Mouse (Mus musculus) embryonic facial prominence, embryonic 12.5 days (tissue): ENCODE results near the gene Arpc3. TPM values are rescaled to one million over a fixed set of nuclear protein-coding genes. Genes with fewer than 3 reads are reported as not detected.
"Not testable (repeated sequence)": the region's sequence is repeated elsewhere in the genome, so short reads cannot be mapped to it uniquely, and the experiment has no call there.

Source experiments
- ATAC-seq: fragments of 200-750 bp; cut with Nextera tagmentation; 2 replicates; pipeline ENCODE4 v1.8.0; 2017; ENCODE audit not compliant: insufficient number of reproducible peaks, insufficient read depth, low FRiP score, low TSS enrichment
- H3K27ac ChIP-seq: fragments of 300-500 bp; sonication (generic); 2 replicates; pipeline ENCODE4 v1.5.1; 2016; ENCODE audit warnings: mild to moderate bottlenecking
- H3K27me3 ChIP-seq: fragments of 300-500 bp; sonication (generic); 2 replicates; pipeline ENCODE4 v1.6.1; 2016; ENCODE audit warnings: mild to moderate bottlenecking, moderate library complexity
- H3K36me3 ChIP-seq: fragments of 300-500 bp; sonication (generic); 2 replicates; pipeline ENCODE4 v1.6.1; 2016; ENCODE audit warnings: mild to moderate bottlenecking
- H3K4me1 ChIP-seq: fragments of 300-500 bp; sonication (generic); 2 replicates; pipeline ENCODE4 v1.6.1; 2016
- H3K4me2 ChIP-seq: fragments of 300-500 bp; sonication (generic); replicated peaks from 2 replicates; pipeline ENCODE4 v1.6.1; 2016; ENCODE audit warnings: mild to moderate bottlenecking, moderate library complexity
- H3K4me3 ChIP-seq: fragments of 300-500 bp; sonication (generic); 2 replicates; pipeline ENCODE4 v1.5.1; 2016; ENCODE audit warnings: mild to moderate bottlenecking
- H3K9ac ChIP-seq: fragments of 300-500 bp; sonication (generic); 2 replicates; pipeline ENCODE4 v1.6.1; 2016; ENCODE audit warnings: mild to moderate bottlenecking, moderate library complexity
- H3K9me3 ChIP-seq: fragments of 300-500 bp; sonication (generic); 2 replicates; pipeline ENCODE4 v1.6.1; 2016; ENCODE audit warnings: mild to moderate bottlenecking, moderate library complexity
- WGBS: fragments of 180-500 bp; shearing (Covaris S2); methylation state at CpG from one replicate; pipeline ENCODE4 v1.1.7; 2016; 5-methylcytosine and 5-hydroxymethylcytosine counted together
- polyA plus RNA-seq: library from polyadenylated mRNA; unstranded; fragments of >200 nt; fragmentation: Nextera tagmentation; extraction: Ambion mirVana; gene quantifications from 2 replicates; pipeline ENCODE4 v1.2.1, GENCODE M21; 2016

Gene Arpc3
- polyA plus RNA-seq, 1 experiment from 2014 or later = 88.9 TPM

DNA sequence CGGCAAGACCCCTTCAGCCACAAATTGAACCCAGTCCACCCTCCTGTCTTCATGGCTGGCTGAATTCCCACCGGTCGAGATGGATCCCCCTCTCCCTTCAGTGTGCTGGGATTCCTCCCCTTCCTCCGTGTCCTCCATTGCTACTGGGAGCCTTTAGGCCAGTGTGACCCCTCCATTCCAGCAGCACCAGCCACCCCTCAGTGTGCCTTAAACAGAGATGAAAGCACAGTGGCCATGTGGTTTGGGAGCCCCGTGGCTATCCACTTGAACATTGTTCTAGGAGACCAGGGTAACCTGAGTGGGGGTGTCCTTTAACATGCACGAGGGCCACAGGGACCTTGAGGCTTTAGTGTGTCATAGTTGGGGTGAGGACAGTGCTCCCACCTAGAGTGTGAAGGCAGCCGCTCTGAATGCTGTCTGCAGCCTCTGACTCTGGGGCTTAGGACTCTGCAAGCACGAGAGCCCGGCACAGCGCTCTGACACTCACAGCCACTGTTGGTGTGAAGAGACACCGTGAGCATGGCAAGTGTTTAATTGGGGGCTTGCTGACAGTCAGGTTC lies 53.5 kb downstream of the Arpc3 start:
- Histone ChIP-seq H3K4me3 (no peak overlapping the region), H3K27me3 (no peaks in the 10 kb centered on the region), H3K4me2 (no peak overlapping the region), H3K36me3 (peaks cover 76% of the 10 kb centered on the region), H3K9ac (no peak overlapping the region), H3K27ac (no peak overlapping the region), H3K4me1 (no peaks in the 10 kb centered on the region), H3K9me3 (no peaks in the 10 kb centered on the region)
- WGBS = 87% methylated on average over 11 of the region's 11 CpGs
- ATAC-seq = no peak

DNA sequence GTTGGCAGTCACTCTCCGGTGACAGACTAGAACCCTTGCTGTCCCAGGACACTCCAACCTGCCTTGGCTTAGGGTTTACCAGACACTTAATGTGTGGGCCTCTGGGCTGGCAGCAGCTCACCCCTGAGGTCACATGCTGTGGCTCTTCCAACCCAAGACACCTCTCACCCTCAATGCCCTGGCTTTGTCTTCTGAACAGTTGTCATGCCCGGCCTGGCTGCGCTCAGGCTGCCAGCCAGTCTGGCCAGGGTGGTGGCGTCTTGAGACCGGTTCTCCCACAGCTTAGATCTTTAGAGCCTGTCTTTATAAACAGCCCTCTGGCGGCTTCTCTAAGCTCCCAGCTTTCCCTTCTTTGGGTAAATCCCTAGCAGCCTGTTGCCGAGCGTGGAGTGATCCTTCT lies 56.2 kb downstream of the Arpc3 start:
- 87% methylated on average over 8 of the region's 8 CpGs for WGBS

DNA sequence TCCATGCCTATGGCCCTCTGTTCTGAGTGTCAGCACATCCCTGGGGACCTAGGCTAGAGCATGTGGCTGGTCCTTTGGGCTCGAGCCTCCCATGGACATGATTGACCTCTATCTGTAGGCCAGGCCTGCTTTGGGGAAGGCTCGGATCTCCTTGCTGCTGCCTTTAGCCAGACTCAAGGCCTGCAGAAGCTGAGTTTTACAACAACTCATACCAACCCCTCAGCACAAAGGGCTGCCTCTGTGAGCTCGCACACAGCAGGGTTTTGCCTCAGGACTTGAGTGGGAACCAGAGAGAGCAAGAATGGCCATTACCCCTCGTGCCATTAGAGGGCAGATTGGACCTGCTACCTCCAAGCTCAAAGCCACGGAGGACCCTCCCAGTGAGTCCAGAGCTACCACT lies 57.2 kb downstream of the Arpc3 start:
- ATAC-seq = no peak
- no peaks in the 10 kb centered on the region for H3K4me1 ChIP-seq
- H3K27ac ChIP-seq = no peak overlapping the region
- no peak overlapping the region for H3K4me2 ChIP-seq
- H3K9ac ChIP-seq = no peak overlapping the region
- no peaks in the 10 kb centered on the region for H3K9me3 ChIP-seq
- no peaks in the 10 kb centered on the region for H3K27me3 ChIP-seq
- WGBS = 79% methylated on average over 5 of the region's 5 CpGs
- H3K4me3 ChIP-seq = no peak overlapping the region
- H3K36me3 ChIP-seq = peaks cover 57% of the 10 kb centered on the region

More for the DNA sequence above, 56.2 kb downstream of the Arpc3 start:
- no peak overlapping the region for H3K27ac ChIP-seq
- no peaks in the 10 kb centered on the region for H3K9me3 ChIP-seq
- H3K9ac ChIP-seq = no peak overlapping the region
- H3K4me1 ChIP-seq = no peaks in the 10 kb centered on the region
- H3K4me2 ChIP-seq = no peak overlapping the region
- no peaks in the 10 kb centered on the region for H3K27me3 ChIP-seq
- peaks cover 57% of the 10 kb centered on the region for H3K36me3 ChIP-seq
- no peak for ATAC-seq
- H3K4me3 ChIP-seq = no peak overlapping the region

DNA sequence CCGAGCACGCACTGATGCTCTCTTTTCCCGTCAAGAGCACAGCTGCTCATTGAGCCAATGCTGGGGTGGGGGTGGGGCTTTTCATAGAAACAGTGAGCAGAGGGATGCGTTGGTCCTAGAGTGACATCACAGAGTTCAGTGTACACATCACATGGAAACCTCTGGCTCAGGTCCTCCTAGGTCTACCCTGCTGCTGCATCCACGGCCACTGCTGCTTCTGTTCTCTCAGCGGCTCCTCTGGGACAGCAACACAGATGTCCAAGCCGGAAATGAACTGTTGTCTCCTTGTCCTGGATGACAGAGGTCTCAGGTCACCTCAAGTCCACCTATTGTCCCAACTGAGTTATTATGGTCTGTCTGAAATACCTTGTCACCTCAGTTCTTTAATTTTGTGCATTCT lies 58.3 kb downstream of the Arpc3 start:
- Histone ChIP-seq H3K4me1 (no peaks in the 10 kb centered on the region), H3K9ac (no peak overlapping the region), H3K36me3 (peaks cover 57% of the 10 kb centered on the region), H3K9me3 (no peaks in the 10 kb centered on the region), H3K27ac (no peak overlapping the region), H3K27me3 (no peaks in the 10 kb centered on the region), H3K4me2 (no peak overlapping the region), H3K4me3 (no peak overlapping the region)
- 65% methylated on average over 7 of the region's 7 CpGs for WGBS
- no peak for ATAC-seq

DNA sequence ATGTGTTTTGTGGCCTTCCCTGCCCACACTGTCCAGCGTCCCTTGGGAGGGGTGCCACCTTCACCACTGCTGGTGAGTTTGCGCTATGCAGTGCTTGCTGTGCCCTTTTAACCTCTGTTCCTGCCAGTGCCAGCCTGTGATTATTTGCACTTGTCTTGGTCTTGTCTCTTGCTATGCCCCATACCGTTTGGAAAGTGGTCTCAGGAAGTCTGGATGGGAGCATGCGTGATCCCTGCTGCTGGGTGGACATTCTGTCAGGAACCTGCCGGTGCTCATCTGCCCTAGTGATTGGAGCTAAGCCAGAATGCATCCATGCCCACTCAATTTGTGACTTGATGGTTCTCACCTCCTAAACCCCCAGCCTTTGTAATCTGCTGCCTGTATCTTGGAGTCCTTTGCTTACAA lies 59.2 kb downstream of the Arpc3 start:
- 74% methylated on average over 5 of the region's 5 CpGs for WGBS
- Histone ChIP-seq H3K9ac (no peak overlapping the region), H3K9me3 (no peaks in the 10 kb centered on the region), H3K4me3 (no peak overlapping the region), H3K27me3 (no peaks in the 10 kb centered on the region), H3K36me3 (peaks cover 57% of the 10 kb centered on the region), H3K4me2 (no peak overlapping the region), H3K27ac (no peak overlapping the region), H3K4me1 (no peaks in the 10 kb centered on the region)
- ATAC-seq = no peak

DNA sequence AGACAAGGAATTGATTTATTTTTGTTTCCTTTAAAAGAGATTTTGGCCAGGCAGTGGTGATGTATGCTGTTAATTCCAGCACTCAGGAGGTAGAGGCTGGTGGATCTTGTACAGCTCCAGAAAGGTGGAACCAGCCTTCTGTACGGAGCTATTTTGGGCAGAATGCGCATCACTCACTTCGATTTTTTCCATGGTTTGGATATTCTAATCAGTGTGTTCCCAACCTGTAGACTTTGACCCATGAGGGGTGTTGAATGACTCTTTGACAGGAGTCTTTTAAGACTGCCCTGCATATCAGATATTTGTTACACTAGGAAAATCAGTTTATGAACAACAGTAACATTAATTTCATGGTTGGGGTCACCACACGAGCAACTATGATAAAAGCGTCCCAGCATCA lies 59.6 kb downstream of the Arpc3 start:
- Histone ChIP-seq H3K27ac (no peak overlapping the region), H3K4me1 (no peaks in the 10 kb centered on the region), H3K9ac (no peak overlapping the region), H3K9me3 (no peaks in the 10 kb centered on the region), H3K4me3 (no peak overlapping the region), H3K27me3 (no peaks in the 10 kb centered on the region), H3K36me3 (peaks cover 56% of the 10 kb centered on the region), H3K4me2 (no peak overlapping the region)
- ATAC-seq = no peak
- WGBS = 86% methylated on average over 5 of the region's 5 CpGs

DNA sequence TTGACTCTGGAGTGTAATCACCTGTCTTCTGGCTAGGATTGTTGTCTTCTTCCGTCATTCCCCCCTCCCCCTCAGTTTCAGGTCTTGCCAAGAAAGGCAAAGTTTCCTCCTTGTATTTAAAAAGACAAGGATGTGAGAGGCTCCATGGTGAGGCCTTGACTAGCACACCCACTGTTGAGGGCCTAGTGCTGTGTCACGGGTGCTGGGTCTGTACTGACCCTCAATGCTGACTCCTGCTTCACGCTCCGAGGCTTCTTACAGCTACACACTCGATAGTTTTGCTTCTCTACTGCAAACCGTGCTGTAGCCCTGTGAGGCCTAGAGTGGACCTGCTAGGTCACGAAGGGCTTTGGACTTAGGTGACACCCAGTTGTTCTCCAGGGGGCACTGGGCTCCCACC lies 60.5 kb downstream of the Arpc3 start:
- Histone ChIP-seq H3K9me3 (no peaks in the 10 kb centered on the region), H3K27me3 (no peaks in the 10 kb centered on the region), H3K4me1 (no peaks in the 10 kb centered on the region), H3K36me3 (peaks cover 54% of the 10 kb centered on the region), H3K9ac (no peak overlapping the region), H3K27ac (no peak overlapping the region), H3K4me3 (no peak overlapping the region), H3K4me2 (no peak overlapping the region)
- WGBS = 84% methylated on average over 7 of the region's 7 CpGs
- no peak for ATAC-seq

DNA sequence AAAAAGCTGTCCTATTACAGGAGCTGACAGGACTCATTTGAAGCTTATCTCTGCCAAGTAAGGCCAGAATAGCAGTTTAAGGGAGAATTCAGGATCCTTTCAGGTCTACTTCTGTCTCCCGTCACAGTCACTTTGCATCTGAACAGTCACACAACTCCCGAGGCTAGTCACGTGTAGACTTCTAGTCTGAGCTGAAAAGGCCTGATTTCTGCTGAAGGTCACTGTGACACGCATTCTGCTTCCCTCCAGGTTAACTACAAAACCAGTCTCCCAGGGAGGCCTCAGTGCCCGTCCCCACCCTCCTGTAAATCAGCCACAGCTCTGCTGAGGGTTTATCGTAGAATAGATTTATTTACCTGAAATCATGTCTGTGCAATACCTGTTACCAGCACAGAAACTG lies 61.5 kb downstream of the Arpc3 start:
- no peaks in the 10 kb centered on the region for H3K9me3 ChIP-seq
- 86% methylated on average over 6 of the region's 6 CpGs for WGBS
- no peak for ATAC-seq

DNA sequence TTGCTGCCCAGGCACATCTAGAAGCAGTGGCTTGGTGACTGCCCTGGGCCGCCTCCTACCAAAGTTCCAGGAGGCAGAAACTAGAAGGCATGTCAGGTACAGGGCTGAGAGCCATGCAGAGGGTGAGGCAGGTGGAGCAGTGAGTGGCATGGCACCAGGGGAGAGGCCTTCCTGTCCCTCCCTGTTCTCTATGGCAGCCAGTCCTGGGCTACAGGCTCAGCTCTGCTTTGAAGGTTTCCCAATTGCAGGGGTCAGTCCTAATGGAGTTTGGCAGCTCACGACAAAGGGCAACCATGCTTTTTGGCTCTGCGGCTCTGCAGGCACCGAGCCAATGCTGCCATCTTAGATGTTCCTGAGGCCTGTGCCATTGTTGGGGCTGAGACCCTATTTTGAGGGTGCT lies 62.8 kb downstream of the Arpc3 start:
- WGBS = 91% methylated on average over 4 of the region's 4 CpGs
- Histone ChIP-seq H3K27ac (no peak overlapping the region), H3K4me2 (no peak overlapping the region), H3K4me3 (no peak overlapping the region), H3K9me3 (no peaks in the 10 kb centered on the region), H3K9ac (no peak overlapping the region), H3K4me1 (no peaks in the 10 kb centered on the region), H3K36me3 (peaks cover 70% of the 10 kb centered on the region), H3K27me3 (no peaks in the 10 kb centered on the region)
- ATAC-seq = no peak

More for the DNA sequence above, 61.5 kb downstream of the Arpc3 start:
- H3K9ac ChIP-seq = no peak overlapping the region
- H3K36me3 ChIP-seq = peaks cover 58% of the 10 kb centered on the region
- H3K4me1 ChIP-seq = no peaks in the 10 kb centered on the region
- H3K4me2 ChIP-seq = no peak overlapping the region
- no peaks in the 10 kb centered on the region for H3K27me3 ChIP-seq
- H3K4me3 ChIP-seq = no peak overlapping the region
- H3K27ac ChIP-seq = no peak overlapping the region

DNA sequence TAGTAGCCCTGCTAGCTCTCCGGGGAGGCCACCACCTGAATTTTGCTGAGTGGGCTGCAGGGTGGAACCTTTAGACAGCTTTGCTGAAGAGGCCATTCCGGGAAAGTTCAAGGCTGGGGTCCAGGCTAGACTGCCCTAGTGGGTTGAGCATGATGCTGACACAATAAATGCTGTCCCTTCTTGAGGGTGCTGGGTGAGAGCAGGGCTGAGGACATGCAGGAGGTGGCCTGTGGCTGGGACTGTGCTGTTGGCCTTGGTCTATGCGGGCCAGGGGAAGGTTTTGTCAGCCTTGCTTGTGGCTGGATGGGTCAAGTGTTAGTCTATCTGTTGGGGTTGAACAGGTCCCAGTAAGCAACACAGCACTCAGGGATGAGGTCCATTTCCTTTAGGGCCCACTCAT lies 63.2 kb downstream of the Arpc3 start:
- no peaks in the 10 kb centered on the region for H3K9me3 ChIP-seq
- no peak overlapping the region for H3K9ac ChIP-seq
- H3K4me3 ChIP-seq = no peak overlapping the region
- H3K27ac ChIP-seq = no peak overlapping the region
- no peaks in the 10 kb centered on the region for H3K4me1 ChIP-seq
- peaks cover 75% of the 10 kb centered on the region for H3K36me3 ChIP-seq
- WGBS = 90% methylated on average over 3 of the region's 3 CpGs
- no peak overlapping the region for H3K4me2 ChIP-seq
- ATAC-seq = no peak
- H3K27me3 ChIP-seq = no peaks in the 10 kb centered on the region

DNA sequence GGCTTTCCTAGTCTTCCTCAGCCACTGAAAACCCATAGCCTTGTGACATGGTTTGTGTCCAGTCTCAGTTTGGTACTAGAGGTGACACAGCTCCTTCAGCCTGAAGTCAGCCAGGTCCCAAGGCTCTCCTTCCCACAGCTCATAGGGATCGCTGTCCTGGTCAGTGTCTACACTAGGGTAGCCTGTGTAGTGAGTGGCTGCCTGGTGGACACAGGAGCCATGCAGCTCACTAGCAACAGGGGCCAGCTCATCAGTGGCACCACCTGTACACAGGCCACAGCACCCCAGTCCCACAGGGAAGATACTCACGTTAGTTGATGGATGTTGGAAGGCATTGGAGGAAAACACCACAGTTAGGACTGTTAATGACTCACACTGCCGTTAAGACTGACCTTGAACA lies 63.9 kb downstream of the Arpc3 start:
- no peaks in the 10 kb centered on the region for H3K27me3 ChIP-seq
- H3K4me2 ChIP-seq = no peak overlapping the region
- H3K4me3 ChIP-seq = no peak overlapping the region
- no peaks in the 10 kb centered on the region for H3K4me1 ChIP-seq
- no peak overlapping the region for H3K27ac ChIP-seq
- 93% methylated on average over 3 of the region's 3 CpGs for whole genome bisulfite sequencing
- H3K36me3 ChIP-seq = peaks cover 82% of the 10 kb centered on the region
- no peak overlapping the region for H3K9ac ChIP-seq
- ATAC-seq = no peak
- H3K9me3 ChIP-seq = no peaks in the 10 kb centered on the region

DNA sequence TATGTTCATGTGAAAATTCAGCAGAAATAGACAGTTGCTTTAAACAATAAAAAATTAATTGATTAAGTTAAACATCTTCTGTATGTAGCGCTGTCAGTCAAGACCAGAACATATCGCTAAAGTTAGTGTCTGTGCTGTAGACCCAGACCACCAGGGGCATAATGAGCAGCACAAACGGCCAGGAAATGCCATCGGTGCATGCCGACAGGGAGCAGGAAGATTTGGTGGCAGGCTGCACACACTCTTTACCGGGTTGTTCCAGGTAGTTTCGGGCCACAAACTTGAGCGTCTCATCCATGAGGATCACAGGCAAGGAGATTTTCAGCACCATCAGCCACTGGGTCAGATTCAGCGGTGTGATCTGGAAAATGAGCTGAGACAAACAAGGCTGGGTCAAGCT lies 65.4 kb downstream of the Arpc3 start:
- peaks cover 96% of the 10 kb centered on the region for H3K36me3 ChIP-seq
- H3K27ac ChIP-seq, ATAC-seq, H3K4me2 ChIP-seq, H3K4me1 ChIP-seq, H3K27me3 ChIP-seq, H3K4me3 ChIP-seq, H3K9ac ChIP-seq, H3K9me3 ChIP-seq: not testable (repeated sequence)
- 83% methylated on average over 9 of the region's 9 CpGs for WGBS

DNA sequence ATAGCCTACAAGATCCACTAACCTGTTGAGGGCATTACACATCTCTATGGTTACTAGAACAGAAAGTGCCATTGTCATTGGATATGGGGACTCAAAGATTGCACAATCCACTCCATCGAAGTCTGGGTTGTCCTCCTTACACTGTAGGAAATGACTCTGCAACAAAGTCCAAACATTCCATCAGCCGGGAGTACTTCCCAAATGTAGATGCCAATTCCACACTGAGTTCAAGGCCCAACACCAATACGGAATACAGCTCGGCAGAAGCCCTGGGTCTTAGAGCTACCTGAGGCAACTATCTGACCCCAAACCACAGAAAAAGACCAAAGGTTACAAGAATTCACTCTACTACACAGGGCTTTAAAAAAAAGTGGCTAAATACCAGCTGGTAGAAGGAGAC lies 66.4 kb downstream of the Arpc3 start:
- Histone ChIP-seq H3K27me3 (no peaks in the 10 kb centered on the region), H3K27ac (no peak overlapping the region), H3K36me3 (peaks cover 96% of the 10 kb centered on the region), H3K4me3 (no peak overlapping the region), H3K4me1 (no peaks in the 10 kb centered on the region), H3K9ac (no peak overlapping the region), H3K9me3 (no peaks in the 10 kb centered on the region), H3K4me2 (no peak overlapping the region)
- WGBS = 91% methylated on average over 4 of the region's 4 CpGs
- ATAC-seq = no peak
